Mouse (Mus musculus): ENCODE measurements around the gene Fut4. TPM values are rescaled to one million over a fixed set of nuclear protein-coding genes. Genes with fewer than 3 reads are reported as not detected.
"Not testable (repeated sequence)": the region's sequence is repeated elsewhere in the genome, so short reads cannot be mapped to it uniquely, and the experiment has no call there.

Fut4 gene
- polyA plus RNA-seq, 1 experiment: 12.0 TPM

DNA sequence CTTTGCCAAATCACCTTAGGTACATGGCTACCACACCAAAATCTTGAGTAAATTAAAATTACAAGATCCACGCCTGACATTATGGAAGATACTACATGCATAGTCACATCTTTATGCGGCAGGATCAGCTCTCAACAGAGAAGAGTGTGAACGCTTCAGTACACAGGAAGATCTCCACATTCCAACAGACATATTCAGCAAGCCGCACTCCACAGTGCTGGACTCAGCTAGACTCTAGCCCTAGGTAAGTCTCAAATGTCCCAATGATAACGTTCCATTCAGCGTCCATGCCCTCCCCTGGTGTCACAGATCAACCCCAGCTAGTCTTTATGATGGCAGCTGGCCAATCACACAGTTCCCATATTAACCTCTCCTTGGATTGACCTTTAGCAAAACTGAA, 26.2 kb downstream of the Fut4 start:
- no peak for DNase-seq (ENCODE audit: low read depth)

DNA sequence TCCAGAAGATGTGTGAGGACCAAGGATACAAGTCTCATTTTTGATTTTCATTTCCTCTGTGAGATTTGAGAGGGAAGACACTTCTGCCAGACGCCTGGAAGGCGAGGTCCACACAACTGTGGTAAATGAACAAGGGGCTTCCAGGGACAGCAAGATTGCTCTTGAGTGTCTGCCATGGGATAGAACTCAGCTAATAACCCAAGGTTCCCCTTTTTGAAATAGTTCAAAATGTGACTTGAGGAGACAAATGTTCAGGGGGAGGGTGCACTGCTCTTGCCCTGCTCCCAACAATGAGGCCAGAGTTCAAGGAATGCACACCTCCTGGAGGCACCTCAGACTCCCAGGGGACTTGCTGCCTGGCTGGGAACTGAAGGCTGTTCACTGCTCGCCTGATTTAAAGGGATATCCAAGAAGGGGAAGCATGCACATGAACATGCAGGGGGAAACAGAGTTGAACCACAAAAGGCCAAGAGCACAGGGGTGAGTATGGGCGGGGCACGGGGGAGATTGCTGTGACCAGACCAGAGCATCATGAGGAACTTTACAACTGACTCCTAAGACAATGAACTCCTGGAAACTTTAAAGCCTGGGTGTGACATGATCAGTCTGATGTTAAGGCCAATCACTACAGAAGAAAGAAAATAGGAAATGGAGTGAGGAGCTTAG, 27.3 kb downstream of the Fut4 start:
- DNase-seq (ENCODE audit: low read depth): no peak

DNA sequence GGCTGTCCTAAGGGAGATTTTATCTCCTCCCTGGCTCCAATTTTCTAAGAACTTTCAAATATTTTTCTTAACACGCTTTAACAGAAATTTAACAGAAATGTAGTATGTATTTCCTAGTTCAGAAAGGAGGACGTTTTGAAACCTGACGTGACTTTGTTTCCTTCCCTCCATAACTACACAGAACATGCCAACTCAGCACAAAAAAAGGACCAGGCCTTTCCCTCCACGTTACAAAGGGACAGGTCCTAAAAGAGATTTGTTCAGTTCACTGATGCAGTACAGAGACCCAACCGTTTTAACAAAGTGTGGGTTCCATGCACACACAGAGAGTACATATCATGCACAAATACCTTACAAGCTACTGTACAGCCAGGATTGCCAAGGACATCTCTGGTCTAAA, 30.6 kb downstream of the Fut4 start:
- no peak for DNase-seq (ENCODE audit: low read depth)

GRCm38 (mm10) chr9:14720384-14720783, 31.8 kb downstream of the Fut4 start:
- DNase-seq (ENCODE audit: low read depth): no peak

DNA sequence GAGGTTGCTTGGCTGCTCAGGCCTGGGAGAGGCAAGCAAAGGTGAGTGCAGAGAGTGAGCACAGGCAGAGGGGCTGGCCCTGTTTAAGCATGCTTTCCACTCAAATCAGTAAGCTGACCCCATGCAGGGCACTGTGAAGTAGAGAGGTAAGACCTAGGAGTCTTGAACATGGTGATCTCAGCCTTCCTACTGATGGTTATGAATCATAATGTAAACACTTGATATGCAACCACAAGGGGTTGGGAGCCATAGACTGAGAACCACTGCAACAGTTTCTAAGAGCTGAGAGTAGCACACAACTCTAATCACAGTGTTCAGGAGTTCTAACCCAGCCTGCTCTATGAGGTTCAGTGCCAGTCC, 33.9 kb downstream of the Fut4 start:
- DNase-seq (ENCODE audit: low read depth): no peak

DNA sequence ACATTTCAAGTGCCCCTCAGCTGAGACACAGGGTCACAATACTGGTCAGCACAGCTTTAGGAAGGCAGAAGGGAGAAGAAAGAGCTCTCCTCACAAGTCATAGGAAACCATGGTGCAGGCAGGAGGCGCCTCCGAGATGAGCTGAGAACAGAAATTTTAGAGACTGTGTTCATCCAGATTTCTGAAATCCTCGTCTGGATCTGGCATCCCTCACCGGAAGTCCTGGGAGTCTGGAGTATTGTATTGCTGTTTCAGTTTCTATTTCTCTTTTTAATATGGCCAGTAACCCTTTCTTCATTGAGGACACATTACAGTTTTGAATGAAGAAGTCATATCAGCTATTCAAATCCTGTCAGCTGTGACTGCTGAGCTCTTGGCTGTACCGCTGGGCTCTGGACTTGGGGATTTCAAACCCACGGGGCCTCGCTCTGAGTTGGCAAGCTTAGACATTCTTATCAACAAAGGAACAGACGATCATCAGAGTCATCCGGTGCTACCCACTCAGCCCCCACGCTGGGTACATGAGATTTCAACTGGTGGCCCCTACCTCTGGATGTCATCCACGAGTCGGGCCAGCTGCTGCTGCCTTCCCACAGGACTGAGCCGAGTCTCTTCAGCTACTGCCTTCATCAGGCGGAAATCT, 34.4 kb downstream of the Fut4 start:
- DNase-seq (ENCODE audit: low read depth): no peak

GRCm38 (mm10) chr9:14715258-14715657, 36.9 kb downstream of the Fut4 start:
- no peak for DNase-seq (ENCODE audit: low read depth)

- DNase-seq (ENCODE audit: low read depth): no peak
Observed at GRCm38 (mm10) chr9:14710910-14711309, 41.3 kb downstream of the Fut4 start.

- DNase-seq (ENCODE audit: low read depth): no peak
Observed at GRCm38 (mm10) chr9:14705321-14706162, 46.7 kb downstream of the Fut4 start.

GRCm38 (mm10) chr9:14700795-14701194, 51.4 kb downstream of the Fut4 start:
- DNase-seq (ENCODE audit: low read depth): not testable (repeated sequence)

DNA sequence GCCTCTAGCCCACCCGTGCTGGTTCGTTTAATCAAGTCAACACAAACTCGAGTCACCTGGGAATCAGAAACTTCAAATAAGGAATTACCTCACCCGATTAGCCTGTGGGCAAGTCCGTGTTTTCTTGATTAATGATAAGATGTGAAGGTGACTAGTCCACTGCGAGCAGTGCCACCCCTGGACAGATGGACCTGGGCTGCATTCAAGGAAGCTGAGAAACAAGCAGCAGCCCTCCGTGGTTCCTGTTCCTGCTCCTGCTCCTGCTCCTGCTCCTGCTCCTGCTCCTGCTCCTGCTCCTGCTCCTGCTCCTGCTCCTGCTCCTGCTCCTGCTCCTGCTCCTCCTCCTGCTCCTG, 52.9 kb downstream of the Fut4 start:
- DNase-seq (ENCODE audit: low read depth): no peak

GRCm38 (mm10) chr9:14698582-14699287, 53.5 kb downstream of the Fut4 start:
- peak; percentile 47 for DNase-seq (ENCODE audit: low read depth)

Other genes with a start within 250 kb of the Fut4 start
- gene Amotl1, start 107.3 kb downstream of the Fut4 start, polyA plus RNA-seq (2012; rRNA removed): 39.4 and 42.4 TPM in 2 replicates
- 7.1 and 7.4 TPM in 2 replicates for gene Piwil4, start 11.7 kb downstream of the Fut4 start, polyA plus RNA-seq (2012; rRNA removed)
- 0.41 and 0.99 TPM in 2 replicates for gene 1700012B09Rik, start 18.6 kb upstream of the Fut4 start, polyA plus RNA-seq (2012; rRNA removed)
- 4.5 and 5.3 TPM in 2 replicates for gene Mre11a, start 32.3 kb upstream of the Fut4 start, polyA plus RNA-seq (2012; rRNA removed)
- gene Ankrd49, start 32.5 kb upstream of the Fut4 start, polyA plus RNA-seq (2012; rRNA removed): 8.7 and 10.8 TPM in 2 replicates
- 0.05 TPM in 1 of 2 replicates, not detected in the other for gene Gpr83, start 107.8 kb upstream of the Fut4 start, polyA plus RNA-seq (2012; rRNA removed)
- 0.85 and 0.89 TPM in 2 replicates for gene Izumo1r, start 151.6 kb upstream of the Fut4 start, polyA plus RNA-seq (2012; rRNA removed)